ENCODE assay signal across 30 mouse cellular contexts in the genomic region with DNA sequence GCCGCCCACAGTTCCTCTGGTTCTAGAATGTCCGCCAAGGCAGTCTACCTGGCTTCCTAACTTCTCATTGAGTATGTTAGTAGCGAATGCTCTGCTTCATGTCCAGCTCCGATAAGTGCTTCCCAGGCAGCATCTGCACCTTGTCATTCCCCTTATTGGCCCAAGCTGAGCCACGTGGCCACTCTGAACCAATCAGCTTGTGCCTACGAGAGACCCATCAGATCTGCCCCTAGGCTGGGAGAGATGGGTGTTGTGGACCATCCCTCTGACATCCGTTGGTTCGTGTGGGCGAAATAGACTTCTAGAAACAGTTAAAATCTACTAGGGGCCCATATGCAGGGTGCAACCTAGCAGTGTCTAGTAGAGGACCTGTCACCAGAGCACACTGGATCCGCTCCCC. TPM values are rescaled to one million over a fixed set of nuclear protein-coding genes. Genes with fewer than 3 reads are reported as not detected.
DNase-seq lines count a peak whose midpoint lies in the region; ATAC-seq and TF ChIP-seq lines count a peak whose summit lies in the region.
"Had no signal": no experiment of that assay in that cellular context is flagged by ENCODE, and none has a peak within 500 bp of the region (broad histone marks: within the 10 kb centered on the region; RNA-seq: fewer than 3 reads in every experiment).

No protein-coding gene starts in this region.

- no peaks in the 10 kb centered on the region for H3K36me3 ChIP-seq in testis, adult 2 months (ENCODE audit: control insufficient read depth, insufficient read depth, low read length)
- peaks cover 0 to 7% of the 10 kb centered on the region in 2 experiments; a peak in 2 of 4 replicates for H3K36me3 ChIP-seq in MEL (ENCODE audit: control insufficient read depth in 1 of 2, insufficient read depth in 2 of 2, low read length in 2 of 2)
- H3K36me3 ChIP-seq in forebrain, embryonic 13.5 days (ENCODE audit: poor library complexity, severe bottlenecking), result no peaks in the 10 kb centered on the region
- no peaks in the 10 kb centered on the region for H3K36me3 ChIP-seq in hindbrain, embryonic 14.5 days (replicated peaks; ENCODE audit: control insufficient read depth, insufficient read depth)
- H3K36me3 ChIP-seq in lung, postnatal 0 days (ENCODE audit: insufficient read depth, low read length), result no peaks in the 10 kb centered on the region
- H3K36me3 ChIP-seq: embryonic facial prominence, embryonic 13.5 days; embryonic facial prominence, embryonic 15.5 days; forebrain, embryonic 10.5 days; forebrain, embryonic 12.5 days; forebrain, embryonic 15.5 days; G1E had no signal

- H3K79me2 ChIP-seq in MEL (ENCODE audit: control insufficient read depth, insufficient read depth, low read length, poor library complexity), result no peaks in the 10 kb centered on the region; the same call in 1 of the 2 replicates

- TF ChIP-seq RAD21 in MEL (IDR thresholded peaks at IDR 0.05; ENCODE audit: low read depth, low read length), result no peak

- H3K4me3 ChIP-seq in testis, adult 2 months (ENCODE audit: control insufficient read depth, low read depth, low read length), result peak overlapping the region; percentile 36
- peak overlapping the region; percentile 57 to 70 for H3K4me3 ChIP-seq in MEL (ENCODE audit: control insufficient read depth in 1 of 2, insufficient read depth in 1 of 2, low read depth in 2 of 2, low read length in 2 of 2)
- no peak overlapping the region for H3K4me3 ChIP-seq in forebrain, embryonic 13.5 days
- no peak overlapping the region for H3K4me3 ChIP-seq in hindbrain, embryonic 14.5 days (replicated peaks; ENCODE audit: low read length)
- H3K4me3 ChIP-seq in lung, postnatal 0 days (ENCODE audit: low read depth, low read length), result no peak overlapping the region
- H3K4me3 ChIP-seq: embryonic facial prominence, embryonic 13.5 days; embryonic facial prominence, embryonic 15.5 days; erythroblast, embryonic 14.5 days; forebrain, embryonic 10.5 days; forebrain, embryonic 12.5 days; forebrain, embryonic 15.5 days had no signal

- H3K9me3 ChIP-seq in MEL (replicated peaks; ENCODE audit: insufficient read depth, low read length), result no peaks in the 10 kb centered on the region
- H3K9me3 ChIP-seq in forebrain, embryonic 13.5 days (replicated peaks), result 0 out of 2 replicates have a peak, but pooled peaks cover 4% of the 10 kb centered on the region
- no peaks in the 10 kb centered on the region for H3K9me3 ChIP-seq in hindbrain, embryonic 14.5 days (ENCODE audit: control insufficient read depth, low read length)
- H3K9me3 ChIP-seq in lung, postnatal 0 days (ENCODE audit: low read length), result no peaks in the 10 kb centered on the region
- H3K9me3 ChIP-seq: embryonic facial prominence, embryonic 13.5 days; embryonic facial prominence, embryonic 15.5 days; forebrain, embryonic 10.5 days; forebrain, embryonic 12.5 days; forebrain, embryonic 15.5 days; G1E had no signal

- no peak for ATAC-seq in forebrain, embryonic 13.5 days
- ATAC-seq in hindbrain, embryonic 14.5 days (ENCODE audit: low FRiP score), result no peak
- no peak for ATAC-seq in lung, postnatal 0 days
- ATAC-seq: forebrain, embryonic 15.5 days had no signal

- no peak overlapping the region for H3K4me2 ChIP-seq in forebrain, embryonic 13.5 days
- no peak overlapping the region for H3K4me2 ChIP-seq in hindbrain, embryonic 14.5 days (replicated peaks)
- H3K4me2 ChIP-seq in lung, postnatal 0 days (replicated peaks; ENCODE audit: low read depth, low read length), result no peak overlapping the region
- H3K4me2 ChIP-seq: embryonic facial prominence, embryonic 13.5 days; embryonic facial prominence, embryonic 15.5 days; forebrain, embryonic 12.5 days; forebrain, embryonic 15.5 days had no signal

- no peak for DNase-seq in testis, postnatal 10 days (ENCODE audit: low spot score)
- DNase-seq in MEL (ENCODE audit: low read depth, low spot score), result peak; percentile 93
- DNase-seq in MN1 (ENCODE audit: low spot score), result peak; percentile 23
- DNase-seq in ZHBTc4 (ENCODE audit: low read depth, low spot score), result peak; percentile 53
- no peak for DNase-seq in hindbrain, embryonic 14.5 days (ENCODE audit: low spot score)
- DNase-seq in lung, postnatal 0 days (ENCODE audit: low spot score), result no peak
- DNase-seq: adrenal gland, adult 2 months; adrenal gland, postnatal 10 days; adrenal gland, postnatal 25 days; cerebellum, adult 11 months; cerebellum, adult 18-20 months; cerebellum, adult 8-10 months; cerebellum, adult 9-11 months; cerebellum, postnatal 14 days; cerebellum, postnatal 36 days; embryo, embryonic 11 days had no signal

- no peak for TF ChIP-seq POLR2A in testis, adult 2 months (IDR thresholded peaks at IDR 0.05; ENCODE audit: control insufficient read depth, low read depth, low read length)
- peak; percentile 39 to 65; a peak in 3 of 4 replicates for TF ChIP-seq POLR2A in MEL (IDR thresholded peaks at IDR 0.05; ENCODE audit: control insufficient read depth in 1 of 2, insufficient read depth in 1 of 2, low read depth in 1 of 2, low read length in 2 of 2, poor library complexity in 1 of 2)

- peaks cover 9% of the 10 kb centered on the region for H3K4me1 ChIP-seq in testis, adult 2 months (ENCODE audit: control insufficient read depth, insufficient read depth, low read length)
- H3K4me1 ChIP-seq in MEL (ENCODE audit: control insufficient read depth in 1 of 2, insufficient read depth in 2 of 2, low read length in 2 of 2), result peaks cover 1 to 26% of the 10 kb centered on the region in 2 experiments; a peak in 3 of 4 replicates
- no peaks in the 10 kb centered on the region for H3K4me1 ChIP-seq in forebrain, embryonic 13.5 days
- H3K4me1 ChIP-seq in hindbrain, embryonic 14.5 days (replicated peaks; ENCODE audit: control insufficient read depth, insufficient read depth, low read length), result no peaks in the 10 kb centered on the region
- peaks cover 11% of the 10 kb centered on the region for H3K4me1 ChIP-seq in lung, postnatal 0 days (ENCODE audit: insufficient read depth, low read depth, low read length)
- H3K4me1 ChIP-seq: embryonic facial prominence, embryonic 13.5 days; embryonic facial prominence, embryonic 15.5 days; forebrain, embryonic 10.5 days; forebrain, embryonic 12.5 days had no signal

- 87% methylated on average over 10 of the region's 10 CpGs for WGBS in forebrain, embryonic 13.5 days
- WGBS in hindbrain, embryonic 14.5 days, result 88% methylated on average over 10 of the region's 10 CpGs
- 80% methylated on average over 10 of the region's 10 CpGs for WGBS in lung, postnatal 0 days

- no peaks in the 10 kb centered on the region for H3K27me3 ChIP-seq in testis, adult 2 months (ENCODE audit: control insufficient read depth, insufficient read depth, low read length)
- H3K27me3 ChIP-seq in MEL (ENCODE audit: control insufficient read depth in 1 of 2, insufficient read depth in 2 of 2, low read length in 2 of 2), result no peaks in the 10 kb centered on the region
- H3K27me3 ChIP-seq in forebrain, embryonic 13.5 days, result no peaks in the 10 kb centered on the region
- no peaks in the 10 kb centered on the region for H3K27me3 ChIP-seq in hindbrain, embryonic 14.5 days (ENCODE audit: control insufficient read depth, insufficient read depth, low read length)
- no peaks in the 10 kb centered on the region for H3K27me3 ChIP-seq in lung, postnatal 0 days (replicated peaks; ENCODE audit: insufficient read depth, low read length)
- H3K27me3 ChIP-seq: embryonic facial prominence, embryonic 13.5 days; embryonic facial prominence, embryonic 15.5 days; forebrain, embryonic 12.5 days; forebrain, embryonic 15.5 days had no signal

- TF ChIP-seq CTCF in testis, adult 2 months (IDR thresholded peaks at IDR 0.05; ENCODE audit: control insufficient read depth, insufficient read depth, insufficient replicate concordance, low read depth, low read length), result no peak
- no peak for TF ChIP-seq CTCF in MEL (IDR thresholded peaks at IDR 0.05 in 2 of 3, conservative IDR thresholded peaks at IDR 0.05 in 1 of 3; ENCODE audit: control insufficient read depth in 1 of 3, insufficient read depth in 1 of 3, low read depth in 2 of 3, low read length in 3 of 3, poor library complexity in 1 of 3, severe bottlenecking in 1 of 3)
- TF ChIP-seq CTCF in lung, postnatal 0 days (IDR thresholded peaks at IDR 0.05), result no peak

- H3K9ac ChIP-seq in MEL (ENCODE audit: control insufficient read depth, low read depth, low read length, poor library complexity, severe bottlenecking), result peak overlapping the region; percentile 63
- no peak overlapping the region for H3K9ac ChIP-seq in forebrain, embryonic 13.5 days
- no peak overlapping the region for H3K9ac ChIP-seq in hindbrain, embryonic 14.5 days
- no peak overlapping the region for H3K9ac ChIP-seq in lung, postnatal 0 days (replicated peaks; ENCODE audit: low read depth)
- H3K9ac ChIP-seq: embryonic facial prominence, embryonic 13.5 days; embryonic facial prominence, embryonic 15.5 days; forebrain, embryonic 12.5 days; forebrain, embryonic 15.5 days had no signal

- H3K27ac ChIP-seq in testis, adult 2 months (ENCODE audit: control insufficient read depth, insufficient read depth, low read depth, low read length), result no peak overlapping the region
- H3K27ac ChIP-seq in MEL (ENCODE audit: control insufficient read depth, low read depth, low read length), result peak overlapping the region; percentile 89
- no peak overlapping the region for H3K27ac ChIP-seq in forebrain, embryonic 13.5 days
- no peak overlapping the region for H3K27ac ChIP-seq in hindbrain, embryonic 14.5 days
- H3K27ac ChIP-seq in lung, postnatal 0 days (ENCODE audit: low read length), result no peak overlapping the region
- H3K27ac ChIP-seq: embryonic facial prominence, embryonic 13.5 days; embryonic facial prominence, embryonic 15.5 days; forebrain, embryonic 10.5 days; forebrain, embryonic 12.5 days; forebrain, embryonic 15.5 days had no signal

- peak; percentile 41 to 58; a peak in 3 of 4 replicates for TF ChIP-seq EP300 in MEL (IDR thresholded peaks at IDR 0.05; ENCODE audit: low read depth in 1 of 2, low read length in 2 of 2)
- TF ChIP-seq EP300 in lung, postnatal 0 days (IDR thresholded peaks at IDR 0.05), result no peak

RNA-seq across cellular contexts. Expression of gene Tex33, which starts 17.9 kb away (rescaled TPM):
- 1,340 and 1,395 TPM in 2 replicates for polyA plus RNA-seq in testis, adult 2 months (2012; rRNA removed)
- total RNA-seq in MEL (2012; rRNA removed), result 4.1 and 4.7 TPM in 2 replicates
- 1 to 10 TPM in 1 of 2 experiments, not detected in 1; 4.3 TPM for polyA plus RNA-seq in MEL (2012; ENCODE audit: insufficient read depth in 1 of 2, insufficient read length in 2 of 2, low read depth in 1 of 2, low replicate concordance in 2 of 2, missing spikeins in 1 of 2)
- polyA plus RNA-seq in forebrain, embryonic 13.5 days (2015; fragmentation: Nextera tagmentation; extraction: Ambion mirVana), result not detected in 2 replicates
- not detected in 2 replicates for polyA plus RNA-seq in hindbrain, embryonic 14.5 days (2014; fragmentation: Nextera tagmentation; extraction: Ambion mirVana)
- polyA plus RNA-seq in lung, postnatal 0 days (2015; fragmentation: Nextera tagmentation; extraction: Ambion mirVana), result not detected in 2 replicates
- total RNA-seq: adrenal gland, adult 2 months; adrenal gland, postnatal 10 days; adrenal gland, postnatal 25 days; adrenal gland, postnatal 4 days; common myeloid progenitor, adult 5-6 weeks had no signal
- polyA plus RNA-seq: adrenal gland, adult 2 months; brain, embryonic 14.5 days; C2C12; embryonic facial prominence, embryonic 11.5 days; embryonic facial prominence, embryonic 13.5 days; erythroblast, embryonic 14.5 days; forebrain, embryonic 10.5 days; forebrain, embryonic 12.5 days; forebrain, embryonic 15.5 days; G1E had no signal

RNA-seq across cellular contexts. Expression of gene Tst, which starts 27.8 kb away (rescaled TPM):
- polyA plus RNA-seq in testis, adult 2 months (2012; rRNA removed), result 29.8 and 38.6 TPM in 2 replicates
- 34.8 and 36.3 TPM in 2 replicates for total RNA-seq in MEL (2012; rRNA removed)
- polyA plus RNA-seq in MEL (2012; ENCODE audit: insufficient read depth in 1 of 2, insufficient read length in 2 of 2, low read depth in 1 of 2, low replicate concordance in 2 of 2, missing spikeins in 1 of 2), result 10 to 100 TPM in 1 of 2 experiments, not detected in 1; 29.5 TPM
- 12.0 and 15.9 TPM in 2 replicates for polyA plus RNA-seq in forebrain, embryonic 13.5 days (2015; fragmentation: Nextera tagmentation; extraction: Ambion mirVana)
- 21.4 and 23.7 TPM in 2 replicates for polyA plus RNA-seq in hindbrain, embryonic 14.5 days (2014; fragmentation: Nextera tagmentation; extraction: Ambion mirVana)
- 160 and 171 TPM in 2 replicates for polyA plus RNA-seq in lung, postnatal 0 days (2015; fragmentation: Nextera tagmentation; extraction: Ambion mirVana)

RNA-seq across cellular contexts. Expression of gene Mpst, which starts 28.4 kb away (rescaled TPM):
- polyA plus RNA-seq in testis, adult 2 months (2012; rRNA removed), result 5.1 and 6.4 TPM in 2 replicates
- 38.6 and 38.7 TPM in 2 replicates for total RNA-seq in MEL (2012; rRNA removed)
- polyA plus RNA-seq in MEL (2012; ENCODE audit: insufficient read depth in 1 of 2, insufficient read length in 2 of 2, low read depth in 1 of 2, low replicate concordance in 2 of 2, missing spikeins in 1 of 2), result 10 to 100 TPM in 1 of 2 experiments, not detected in 1; 86.7 TPM
- 2.3 and 3.0 TPM in 2 replicates for polyA plus RNA-seq in forebrain, embryonic 13.5 days (2015; fragmentation: Nextera tagmentation; extraction: Ambion mirVana)
- polyA plus RNA-seq in hindbrain, embryonic 14.5 days (2014; fragmentation: Nextera tagmentation; extraction: Ambion mirVana), result 3.2 and 4.2 TPM in 2 replicates
- polyA plus RNA-seq in lung, postnatal 0 days (2015; fragmentation: Nextera tagmentation; extraction: Ambion mirVana), result 4.1 TPM in 2 replicates

RNA-seq across cellular contexts. Expression of gene Kctd17, which starts 50.5 kb away (rescaled TPM):
- 12.2 and 12.3 TPM in 2 replicates for polyA plus RNA-seq in testis, adult 2 months (2012; rRNA removed)
- total RNA-seq in MEL (2012; rRNA removed), result not detected in 2 replicates
- polyA plus RNA-seq in MEL (2012; ENCODE audit: insufficient read depth in 1 of 2, insufficient read length in 2 of 2, low read depth in 1 of 2, low replicate concordance in 2 of 2, missing spikeins in 1 of 2), result not detected
- polyA plus RNA-seq in forebrain, embryonic 13.5 days (2015; fragmentation: Nextera tagmentation; extraction: Ambion mirVana), result 84.6 and 104 TPM in 2 replicates
- 134 and 141 TPM in 2 replicates for polyA plus RNA-seq in hindbrain, embryonic 14.5 days (2014; fragmentation: Nextera tagmentation; extraction: Ambion mirVana)
- polyA plus RNA-seq in lung, postnatal 0 days (2015; fragmentation: Nextera tagmentation; extraction: Ambion mirVana), result 23.4 and 27.4 TPM in 2 replicates

RNA-seq across cellular contexts. Expression of gene Csf2rb, which starts 52.3 kb away (rescaled TPM):
- 0.95 and 1.1 TPM in 2 replicates for polyA plus RNA-seq in testis, adult 2 months (2012; rRNA removed)
- total RNA-seq in MEL (2012; rRNA removed), result 2.4 and 3.2 TPM in 2 replicates
- 10 to 100 TPM in 1 of 2 experiments, not detected in 1; 10.1 TPM for polyA plus RNA-seq in MEL (2012; ENCODE audit: insufficient read depth in 1 of 2, insufficient read length in 2 of 2, low read depth in 1 of 2, low replicate concordance in 2 of 2, missing spikeins in 1 of 2)
- polyA plus RNA-seq in forebrain, embryonic 13.5 days (2015; fragmentation: Nextera tagmentation; extraction: Ambion mirVana), result 0.40 and 0.43 TPM in 2 replicates
- 0.47 and 1.1 TPM in 2 replicates for polyA plus RNA-seq in hindbrain, embryonic 14.5 days (2014; fragmentation: Nextera tagmentation; extraction: Ambion mirVana)
- 7.8 and 8.7 TPM in 2 replicates for polyA plus RNA-seq in lung, postnatal 0 days (2015; fragmentation: Nextera tagmentation; extraction: Ambion mirVana)

Comparison
In these comparisons a context has a peak if more than half of its experiments do, and no peak if none do; other contexts are left out.
1. H3K4me3 ChIP-seq: peak in testis, adult 2 months (single experiment) and MEL (2 of 2); none in forebrain, embryonic 13.5 days (single experiment), hindbrain, embryonic 14.5 days (single experiment) and lung, postnatal 0 days (single experiment).
2. DNase-seq: peak in MEL (single experiment), MN1 (single experiment) and ZHBTc4 (single experiment); none in testis, postnatal 10 days (single experiment), hindbrain, embryonic 14.5 days (single experiment) and lung, postnatal 0 days (single experiment).
3. RNA of gene Tex33, which starts 17.9 kb away (polyA plus RNA-seq): 1,340 to 1,395 TPM in testis, adult 2 months; 4.3 TPM in MEL, not detected in lung, postnatal 0 days, not detected in forebrain, embryonic 13.5 days and not detected in hindbrain, embryonic 14.5 days; every median in the first group is over 100 times any median in the second.